Mouse (Mus musculus) lung, embryonic 14.5 days (tissue): ENCODE measurements at regions not wholly inside any gene's neighbourhood (a gene's known extent, or its start where the extent isn't known, plus 50 kb on each side); places are given as distances from the start of the nearest gene placed in this dataset. TPM values are rescaled to one million over a fixed set of nuclear protein-coding genes. Genes with fewer than 3 reads are reported as not detected.

Source experiments
- ATAC-seq: fragments of 200-750 bp; cut with Nextera tagmentation; 2 replicates; pipeline ENCODE4 v1.8.0; 2017; ENCODE audit warnings: mild to moderate bottlenecking, moderate TSS enrichment, moderate library complexity; ENCODE audit not compliant: insufficient read depth
- DNase-seq: peaks from one replicate; pipeline ENCODE4 v3.0.0-alpha.2; 2015
- H3K27ac ChIP-seq: fragments of 300-500 bp; sonication (generic); 2 replicates; pipeline ENCODE4 v1.5.1; 2014; ENCODE audit warnings: low read depth, mild to moderate bottlenecking, moderate library complexity
- H3K27me3 ChIP-seq: fragments of 300-500 bp; sonication (generic); 2 replicates; pipeline ENCODE4 v1.6.1; 2014; ENCODE audit warnings: low read length, control low read depth; ENCODE audit not compliant: insufficient read depth
- H3K36me3 ChIP-seq: fragments of 300-500 bp; sonication (generic); 2 replicates; pipeline ENCODE4 v1.6.1; 2014; ENCODE audit warnings: control low read depth; ENCODE audit not compliant: insufficient read depth
- H3K4me1 ChIP-seq: fragments of 300-500 bp; sonication (generic); 2 replicates; pipeline ENCODE4 v1.6.1; 2014; ENCODE audit warnings: antibody characterized with exemption, control low read depth; ENCODE audit not compliant: insufficient read depth
- H3K4me2 ChIP-seq: fragments of 300-500 bp; sonication (generic); 2 replicates; pipeline ENCODE4 v1.6.1; 2014; ENCODE audit warnings: mild to moderate bottlenecking
- H3K4me3 ChIP-seq: fragments of 300-500 bp; sonication (generic); 2 replicates; pipeline ENCODE4 v1.5.1; 2014; ENCODE audit warnings: low read depth, low read length
- H3K9ac ChIP-seq: fragments of 300-500 bp; sonication (generic); 2 replicates; pipeline ENCODE4 v1.6.1; 2014
- H3K9me3 ChIP-seq: fragments of 300-500 bp; sonication (generic); 2 replicates; pipeline ENCODE4 v1.6.1; 2016; ENCODE audit warnings: low read depth, low read length, control low read depth
- CTCF ChIP-seq: IDR thresholded peaks from 2 replicates; pipeline ENCODE4 v1.5.1; 2016; ENCODE audit warnings: antibody characterized with exemption, low read depth
- WGBS: fragments of 180-500 bp; shearing (Covaris S2); extraction: QIAGEN DNeasy Blood & Tissue Kit; methylation state at CpG from one replicate; pipeline ENCODE4 v1.1.7; 2014; 5-methylcytosine and 5-hydroxymethylcytosine counted together
- microRNA-seq: library from miRNA; unstranded; fragments of <30 nt; microRNA quantifications from one replicate; pipeline ENCODE4, GENCODE M21; 2016; ENCODE audit warnings: borderline number of aligned reads

DNA sequence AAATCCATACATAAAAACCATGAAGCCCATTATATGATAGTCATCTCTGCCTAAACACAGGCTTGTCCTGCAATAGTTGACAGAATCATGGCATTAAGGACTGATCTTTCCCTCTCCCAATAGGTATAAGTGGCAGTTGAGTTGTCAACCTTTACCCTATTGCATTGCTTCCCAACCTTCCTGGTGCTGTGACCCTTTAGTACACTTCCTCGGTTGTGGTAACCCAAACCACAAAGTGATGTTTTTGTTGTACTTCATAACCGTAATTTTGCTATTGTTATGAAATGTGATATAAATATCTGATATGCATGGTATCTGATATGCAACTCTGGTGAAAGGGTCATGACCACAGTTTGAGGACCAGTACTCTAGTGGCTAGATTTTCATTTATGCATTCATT, 61.4 kb downstream of the Gm4340 start:
- Histone ChIP-seq H3K27ac (no peak overlapping the region), H3K27me3 (no peaks in the 10 kb centered on the region), H3K4me1 (no peaks in the 10 kb centered on the region), H3K9ac (no peak overlapping the region), H3K4me2 (no peak overlapping the region), H3K9me3 (no peaks in the 10 kb centered on the region), H3K4me3 (no peak overlapping the region), H3K36me3 (no peaks in the 10 kb centered on the region)
- DNase-seq (no peak), ATAC-seq (no peak)
- 79% methylated on average over 2 of the region's 2 CpGs for WGBS
- no peak for TF ChIP-seq CTCF

DNA sequence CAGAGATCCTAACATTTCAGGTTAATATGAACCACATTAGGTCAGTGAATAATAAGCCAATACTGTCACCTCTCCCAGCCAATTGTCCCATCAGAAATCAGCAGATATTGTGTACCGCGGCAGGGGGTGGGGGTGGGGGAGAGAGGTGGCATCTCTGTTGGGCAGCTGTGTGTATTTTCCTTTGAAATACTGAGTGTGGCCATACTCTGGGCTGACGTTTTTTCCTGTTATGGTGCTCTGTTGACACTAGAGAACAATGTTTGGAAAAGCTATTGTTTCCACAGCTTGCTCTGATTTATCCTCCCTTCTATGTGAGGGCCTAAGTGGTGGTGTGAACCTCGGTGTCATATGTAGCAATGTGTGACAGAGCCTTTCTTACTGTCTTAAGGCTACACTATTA, 81.0 kb downstream of the Gm4340 start:
- Histone ChIP-seq H3K9ac (no peak overlapping the region), H3K4me3 (no peak overlapping the region), H3K4me2 (no peak overlapping the region), H3K27ac (no peak overlapping the region), H3K36me3 (no peaks in the 10 kb centered on the region), H3K27me3 (no peaks in the 10 kb centered on the region), H3K9me3 (no peaks in the 10 kb centered on the region), H3K4me1 (no peaks in the 10 kb centered on the region)
- ATAC-seq (peak; percentile 76; the same call in 1 of the 2 replicates), DNase-seq (peak; percentile 38)
- WGBS: 43% methylated on average over 4 of the region's 4 CpGs
- no peak for TF ChIP-seq CTCF

DNA sequence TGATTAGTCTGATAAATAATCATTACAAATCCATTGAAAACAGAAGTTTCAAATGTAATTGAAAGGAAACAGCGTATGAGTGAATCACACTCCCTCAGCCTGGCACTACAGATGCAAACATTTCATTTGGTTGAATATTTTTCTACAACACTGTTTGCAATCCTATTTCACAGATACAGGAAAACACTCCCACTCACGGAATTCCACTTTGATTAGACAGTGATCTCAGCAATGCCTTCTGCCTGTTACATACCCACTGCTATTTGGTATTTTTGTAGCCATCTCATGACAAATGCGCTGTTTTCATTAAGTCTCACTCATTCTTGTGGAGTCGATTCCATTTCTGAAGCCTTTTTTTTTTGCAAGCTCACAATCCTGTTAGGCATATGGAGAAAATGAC, 105.3 kb downstream of the Gm4340 start:
- no peaks in the 10 kb centered on the region for H3K9me3 ChIP-seq
- DNase-seq: no peak
- H3K4me2 ChIP-seq: no peak overlapping the region
- H3K4me1 ChIP-seq: no peaks in the 10 kb centered on the region
- H3K27me3 ChIP-seq: no peaks in the 10 kb centered on the region
- H3K27ac ChIP-seq: no peak overlapping the region
- H3K36me3 ChIP-seq: no peaks in the 10 kb centered on the region
- no peak overlapping the region for H3K4me3 ChIP-seq
- WGBS: 77% methylated on average over 4 of the region's 4 CpGs
- no peak for ATAC-seq
- no peak overlapping the region for H3K9ac ChIP-seq
- no peak for TF ChIP-seq CTCF

Small RNA genes in the stretch of these regions (microRNA-seq; reads per million reads assigned to microRNA genes)
- not detected for gene Mir6411
